Mouse (Mus musculus) CD4-positive, CD25-positive, alpha-beta regulatory T cell, adult 2 months (primary cell): Measurements from ENCODE around the gene Arsb.

Source experiments
- DNase-seq: peaks from one replicate; pipeline ENCODE4 v3.0.0-alpha.2; 2012; ENCODE audit warnings: low read depth, low spot score

Arsb gene

DNA sequence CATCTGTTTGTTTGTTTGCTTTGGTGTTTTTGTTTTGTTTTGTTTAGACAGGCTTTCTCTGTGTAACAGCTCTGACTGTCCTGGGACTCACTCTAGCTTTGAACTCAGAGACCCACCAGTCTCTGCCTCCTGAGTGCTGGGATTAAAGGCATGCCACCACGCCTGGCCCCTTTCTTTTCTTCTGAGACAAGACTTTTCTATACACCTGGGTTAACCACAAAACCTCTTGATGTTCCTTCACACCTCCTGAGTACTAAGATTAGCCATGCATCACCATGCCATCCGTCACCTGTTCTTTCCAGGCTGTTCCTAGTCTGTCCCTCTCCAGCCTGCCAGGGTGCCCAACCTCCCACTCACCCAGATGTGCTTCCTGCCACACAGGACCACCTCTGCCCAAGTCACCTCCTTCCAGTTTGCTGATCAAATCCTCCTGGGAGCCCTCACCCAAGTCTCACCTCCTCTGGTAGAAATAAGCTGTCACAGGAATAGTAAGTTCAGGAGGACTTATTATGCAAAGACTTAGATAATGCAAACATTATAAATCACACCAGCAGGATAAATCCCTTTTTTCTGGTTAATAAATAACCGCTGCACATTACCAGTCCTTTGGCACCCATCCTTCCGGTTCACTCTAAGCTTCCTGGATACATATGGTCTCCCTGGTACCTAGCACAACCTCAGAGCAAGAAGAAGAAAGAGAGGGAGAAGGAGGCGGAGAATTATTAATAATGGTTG, 150.6 kb downstream of the Arsb start:
- peak; percentile 14 for DNase-seq

- DNase-seq: peak; percentile 46
Measured at GRCm38 (mm10) chr13:93922566-93922910, 151.1 kb downstream of the Arsb start.

DNA sequence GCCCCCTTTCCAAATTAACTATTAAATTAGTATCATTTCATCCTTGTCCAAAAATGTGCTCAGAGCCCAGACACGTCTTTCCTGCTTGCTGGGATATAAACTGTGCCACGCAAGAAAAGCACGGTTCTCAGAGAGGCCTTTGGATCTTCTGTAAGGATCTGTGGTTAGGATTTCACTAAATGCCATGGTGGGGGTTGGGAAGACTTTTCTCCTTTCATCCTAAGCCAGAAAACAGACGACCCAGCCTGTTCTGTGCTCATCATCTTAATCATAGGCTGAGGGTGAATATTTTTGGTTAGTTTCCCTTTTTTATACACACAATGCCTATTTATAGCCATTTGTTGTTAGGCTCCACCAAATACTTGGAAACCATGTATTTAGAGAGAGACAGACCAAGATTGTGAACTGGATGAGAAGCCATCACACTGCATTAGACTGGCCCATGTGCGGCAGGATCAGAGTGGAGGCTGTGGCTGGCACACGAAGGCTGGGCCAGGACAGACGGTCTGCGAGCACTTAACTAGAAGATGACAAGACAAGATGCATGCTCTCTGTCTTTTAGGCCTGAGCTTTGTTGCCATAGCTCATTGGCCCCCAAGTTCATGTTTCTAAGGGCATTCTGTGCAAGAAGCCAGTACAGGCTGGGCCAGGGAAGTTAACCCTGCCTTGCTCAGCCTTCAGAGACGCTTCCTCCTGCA, 153.5 kb downstream of the Arsb start:
- DNase-seq: no peak

DNA sequence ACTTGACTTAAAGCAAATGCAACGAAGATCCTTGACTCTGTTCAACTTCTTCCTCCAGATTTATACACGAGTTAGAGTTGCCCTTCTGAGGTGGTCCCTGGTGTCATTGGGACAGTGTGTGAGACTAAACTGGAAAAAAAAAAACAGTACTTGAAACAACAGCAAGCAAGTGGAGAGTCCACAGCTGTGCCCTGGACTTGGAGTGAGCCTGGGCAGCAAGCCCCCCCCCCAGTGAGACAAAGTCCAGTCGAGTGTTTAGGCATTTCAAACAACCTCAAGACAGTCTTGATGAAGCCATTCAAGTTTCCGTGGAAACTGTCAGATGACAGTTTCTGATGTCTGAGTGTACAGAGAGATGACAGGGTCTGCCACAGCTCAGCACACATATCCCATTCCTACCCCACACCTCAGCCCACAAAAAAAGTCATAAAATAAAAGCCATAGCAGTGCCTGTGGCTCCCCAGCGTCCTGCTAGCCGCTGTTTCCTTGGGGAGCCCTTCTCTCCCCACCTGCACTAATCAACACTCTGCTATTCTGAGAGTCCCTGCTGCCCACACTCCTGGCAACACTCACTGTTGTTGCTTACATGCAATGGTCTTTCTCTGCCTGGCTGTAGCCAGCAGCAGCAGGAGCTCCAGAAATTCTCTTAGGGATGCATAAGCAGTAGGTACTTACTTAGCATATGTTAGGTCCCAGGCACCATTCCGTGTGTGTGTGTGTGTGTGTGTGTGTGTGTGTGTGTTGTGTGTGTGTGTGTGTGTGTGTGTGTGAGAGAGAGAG, 159.3 kb downstream of the Arsb start:
- DNase-seq: no peak

- no peak for DNase-seq
Measured at GRCm38 (mm10) chr13:93936455-93936854, 165.0 kb downstream of the Arsb start.

DNA sequence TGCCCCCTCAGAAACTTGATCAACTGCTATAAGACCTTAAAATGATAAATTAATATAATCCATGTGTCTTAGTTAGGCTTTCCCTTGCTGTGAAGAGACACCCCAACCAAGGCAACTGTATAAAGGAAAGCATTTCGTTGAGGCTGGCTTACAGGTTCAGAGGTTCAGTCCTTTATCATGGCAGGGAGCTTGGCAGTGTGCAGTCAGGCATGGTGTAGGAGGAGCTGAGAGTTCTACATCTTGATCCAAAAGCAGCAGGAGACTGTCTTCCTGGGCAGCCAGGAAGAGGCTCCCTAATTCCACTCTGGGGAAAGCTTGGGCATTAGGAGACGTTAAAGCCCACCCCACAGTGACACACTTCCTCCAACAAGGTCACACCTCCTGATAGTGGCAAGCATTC, 166.7 kb downstream of the Arsb start:
- no peak for DNase-seq

- DNase-seq: peak; percentile 16
Measured at GRCm38 (mm10) chr13:93939363-93940127, 168.1 kb downstream of the Arsb start.

DNA sequence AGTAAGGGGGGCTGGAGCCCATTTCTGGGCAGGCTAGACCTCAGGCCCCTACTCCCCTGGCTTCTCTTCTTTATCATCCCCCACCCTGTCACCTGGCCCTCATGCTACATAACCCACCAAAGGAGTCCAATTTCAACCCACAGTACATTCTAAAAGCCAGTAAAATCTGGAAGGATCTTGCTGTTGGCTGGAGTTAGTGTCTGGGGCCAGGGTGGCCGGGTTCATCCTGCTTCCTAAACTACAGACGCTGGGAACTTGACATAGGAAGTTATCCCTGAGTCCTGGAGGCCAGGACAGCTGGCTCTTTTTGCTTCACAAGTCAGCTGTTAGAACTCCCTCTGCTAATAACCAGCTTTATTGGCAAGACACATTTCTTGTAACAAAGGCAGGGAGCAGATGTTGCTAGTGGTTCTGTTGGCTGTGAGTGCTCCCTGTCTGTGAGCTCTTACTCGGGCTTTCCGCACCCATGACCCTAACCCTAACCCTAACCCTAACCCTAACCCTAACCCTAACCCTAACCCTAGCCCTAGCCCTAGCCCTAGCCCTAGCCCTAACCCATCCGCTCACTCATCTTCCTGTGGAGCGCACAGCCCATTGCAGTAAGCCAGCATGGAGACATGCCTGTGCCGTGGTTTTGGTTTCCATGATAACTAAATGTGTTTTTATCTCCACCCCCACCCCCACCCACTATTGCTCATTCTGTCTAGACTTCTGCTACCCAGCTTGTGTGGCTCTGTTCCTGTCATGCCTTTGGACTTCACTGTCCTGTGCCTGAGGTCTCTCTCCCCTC, 169.5 kb downstream of the Arsb start:
- no peak for DNase-seq

GRCm38 (mm10) chr13:93950996-93951395, 179.6 kb downstream of the Arsb start:
- DNase-seq: no peak

- no peak for DNase-seq
Measured at GRCm38 (mm10) chr13:93951555-93951954, 180.1 kb downstream of the Arsb start.

- no peak for DNase-seq
Measured at GRCm38 (mm10) chr13:93952466-93952865, 181.0 kb downstream of the Arsb start.

GRCm38 (mm10) chr13:93957907-93958306, 186.5 kb downstream of the Arsb start:
- DNase-seq: no peak

- no peak for DNase-seq
Measured at GRCm38 (mm10) chr13:93966271-93966670, 194.8 kb downstream of the Arsb start.

GRCm38 (mm10) chr13:93967138-93967537, 195.7 kb downstream of the Arsb start:
- no peak for DNase-seq

- DNase-seq: no peak
Measured at GRCm38 (mm10) chr13:93970115-93970514, 198.7 kb downstream of the Arsb start.

GRCm38 (mm10) chr13:93972423-93972822, 201.0 kb downstream of the Arsb start:
- DNase-seq: no peak

DNA sequence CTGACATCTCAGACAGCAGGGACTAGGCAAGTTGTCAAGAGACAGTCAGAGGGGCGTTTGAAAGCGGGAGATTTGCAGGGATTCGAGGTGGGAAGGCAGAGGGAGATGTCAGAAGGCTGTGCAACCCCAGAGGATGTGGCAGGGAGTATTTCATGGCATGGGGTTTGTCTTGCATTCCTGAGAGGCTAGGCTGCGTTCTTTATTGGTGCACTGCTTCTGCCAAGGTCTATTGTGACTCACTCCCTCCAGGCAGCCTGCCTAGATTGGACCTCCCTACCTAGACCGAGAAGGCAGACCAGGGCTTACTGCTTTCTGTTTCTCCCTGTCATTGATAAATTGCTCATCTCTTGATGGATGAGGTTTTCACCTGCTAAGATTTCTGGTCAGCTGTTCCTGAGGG, 204.2 kb downstream of the Arsb start:
- DNase-seq: no peak

DNA sequence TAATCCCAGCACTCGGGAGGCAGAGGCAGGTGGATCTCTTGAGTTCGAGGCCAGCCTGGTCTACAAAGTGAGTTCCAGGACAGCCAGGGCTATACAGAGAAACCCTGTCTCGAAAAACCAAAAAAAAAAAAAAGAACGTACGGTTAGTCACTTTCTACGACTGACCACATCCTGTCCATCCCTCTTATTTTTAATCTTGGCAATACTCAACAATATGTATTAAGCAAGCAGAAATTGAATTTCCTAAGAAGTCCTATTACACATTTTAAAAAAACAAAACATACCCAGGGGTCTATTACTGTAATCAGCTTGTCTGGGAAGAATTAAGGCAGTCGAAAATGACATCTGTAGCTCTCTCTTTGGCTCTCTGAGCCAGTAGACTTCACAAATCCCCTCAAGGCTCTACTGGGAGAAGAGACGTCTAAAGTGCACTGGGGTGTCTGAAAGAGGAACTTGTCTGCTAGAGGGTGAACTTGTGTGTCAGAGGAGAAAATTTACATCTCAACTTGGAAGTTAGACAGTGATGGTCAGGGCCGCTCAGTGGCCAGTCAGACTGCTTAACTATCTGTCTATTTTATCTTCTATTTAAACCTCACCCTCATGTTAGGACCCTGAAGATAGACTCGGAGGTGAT, 205.6 kb downstream of the Arsb start:
- DNase-seq: no peak

- DNase-seq: no peak
Measured at GRCm38 (mm10) chr13:93978703-93979495, 207.5 kb downstream of the Arsb start.

GRCm38 (mm10) chr13:93979754-93980153, 208.3 kb downstream of the Arsb start:
- no peak for DNase-seq
